Mouse (Mus musculus) right cerebral cortex, adult 2 months (tissue): ENCODE measurements around the gene Shank2.

Experiments used
- DNase-seq, 2 experiments: peaks; one replicate each; pipeline ENCODE4 v3.0.0; 2021 to 2022; ENCODE audit warnings: low spot score in 2 of 2

Shank2 gene

DNA sequence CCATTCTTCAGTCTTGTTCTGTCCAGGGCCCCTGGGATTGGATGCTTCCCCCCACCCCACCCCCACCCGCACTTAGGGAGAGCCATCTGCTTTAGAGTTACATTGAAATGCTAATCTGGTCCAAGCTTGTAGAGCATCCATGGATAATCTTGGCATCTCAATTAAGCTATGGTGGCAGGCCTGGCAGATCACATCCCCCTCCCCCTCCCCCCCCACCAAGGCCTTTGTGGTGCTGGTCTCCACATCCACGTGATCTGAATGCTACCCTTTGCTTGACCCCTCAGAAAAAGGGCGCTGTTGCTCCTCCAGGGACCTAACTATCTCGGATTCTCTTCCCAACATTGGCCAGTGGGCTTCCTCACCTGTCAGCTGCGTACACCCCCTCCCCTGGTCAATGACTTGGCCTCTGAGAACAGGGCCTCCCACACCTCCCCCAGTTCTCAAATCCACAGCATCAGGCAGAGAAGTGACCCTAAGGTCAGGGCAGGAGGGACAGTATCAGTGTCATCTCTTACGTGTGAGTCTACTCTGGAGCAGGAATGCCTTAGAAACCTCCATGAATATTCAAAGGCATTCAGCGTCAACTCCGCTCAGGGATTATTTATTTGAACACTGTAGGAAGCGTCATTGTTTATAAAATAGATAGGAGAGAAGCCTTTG is 104.8 kb downstream of the Shank2 start:
- DNase-seq = no peak

DNA sequence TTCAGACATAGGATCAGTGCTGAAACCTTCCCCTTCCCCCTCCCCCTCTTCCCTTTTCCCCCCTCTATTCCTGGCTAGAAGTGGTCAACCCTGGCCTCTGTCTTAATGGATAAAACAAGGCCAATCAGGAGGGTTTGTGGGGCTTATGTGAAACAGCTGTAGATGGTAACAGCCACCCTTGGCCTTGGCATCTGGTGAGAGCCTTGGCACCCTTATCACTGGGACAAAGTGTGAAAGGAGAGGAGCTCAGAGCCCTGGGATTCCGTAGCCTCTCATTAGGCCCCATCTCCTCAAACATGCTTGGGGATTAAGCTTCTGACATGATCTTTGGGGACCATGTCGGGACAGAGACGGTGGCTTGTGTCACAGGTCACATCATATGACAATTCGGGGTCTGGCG is 106.4 kb downstream of the Shank2 start:
- DNase-seq = no peak

DNA sequence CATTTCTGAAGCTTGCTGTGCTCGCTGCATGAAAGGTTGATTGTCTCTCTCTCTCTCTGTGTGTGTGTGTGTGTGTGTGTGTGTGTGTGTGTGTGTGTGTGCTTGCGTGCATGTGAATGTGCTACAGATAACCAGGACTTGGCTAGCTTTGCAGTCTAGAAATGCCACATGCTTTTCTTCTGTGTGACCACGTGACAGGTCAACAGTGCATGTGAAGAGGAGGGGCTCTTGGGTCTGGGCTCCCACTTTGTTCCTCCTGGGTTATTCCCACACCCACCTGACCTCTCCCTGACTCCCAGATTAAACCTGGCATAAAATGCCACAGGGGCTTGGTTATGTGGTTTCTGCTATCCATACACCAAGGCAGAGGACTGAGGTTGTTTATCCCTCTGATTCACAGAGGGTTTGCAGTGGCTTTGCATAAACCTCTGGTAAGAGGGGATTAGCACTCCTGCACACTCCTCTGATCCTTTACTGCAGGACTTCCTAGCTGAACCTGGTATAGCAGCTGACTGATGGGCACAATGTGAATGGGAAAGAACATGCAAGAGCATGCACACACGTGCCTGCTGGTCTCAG is 109.4 kb downstream of the Shank2 start:
- DNase-seq = no peak

DNA sequence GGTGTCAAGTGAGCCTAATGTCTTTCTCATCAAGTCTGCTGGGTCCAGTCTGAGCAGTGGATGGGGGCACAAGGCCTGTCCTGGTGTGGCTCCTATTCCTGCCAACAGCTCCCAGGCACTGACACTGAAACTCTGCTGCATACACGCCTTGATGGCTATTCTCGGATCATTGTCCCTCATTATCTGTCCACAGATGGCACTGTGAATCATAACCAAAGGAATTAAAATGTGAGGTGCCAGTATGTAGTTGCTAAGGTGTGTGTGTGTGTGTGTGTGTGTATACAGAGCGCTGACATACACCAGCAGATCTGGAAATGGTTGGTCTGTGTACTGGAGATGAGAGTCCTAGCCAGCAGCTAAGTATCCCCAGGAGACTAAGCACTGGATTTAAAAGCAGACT is 110.3 kb downstream of the Shank2 start:
- no peak for DNase-seq

DNA sequence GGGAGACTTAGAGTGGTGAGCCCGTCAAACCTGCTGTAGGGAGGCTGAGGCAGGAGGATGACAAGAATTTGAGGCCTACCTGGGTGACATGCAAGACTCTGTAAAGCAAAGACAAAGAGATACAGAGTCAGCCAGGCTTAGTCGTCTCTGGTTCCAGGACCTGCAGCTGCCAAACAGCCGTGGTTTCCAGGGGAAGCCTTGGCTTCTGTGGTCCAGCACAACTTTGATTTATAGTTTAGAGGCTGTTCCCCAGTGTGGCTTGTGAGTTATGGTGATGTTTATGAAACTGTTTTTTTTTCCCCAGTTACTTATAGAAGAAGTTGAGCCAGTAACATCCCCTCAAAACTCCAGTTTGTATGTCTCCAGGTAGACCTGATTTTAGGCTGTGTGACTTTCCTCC is 112.5 kb downstream of the Shank2 start:
- no peak for DNase-seq

DNA sequence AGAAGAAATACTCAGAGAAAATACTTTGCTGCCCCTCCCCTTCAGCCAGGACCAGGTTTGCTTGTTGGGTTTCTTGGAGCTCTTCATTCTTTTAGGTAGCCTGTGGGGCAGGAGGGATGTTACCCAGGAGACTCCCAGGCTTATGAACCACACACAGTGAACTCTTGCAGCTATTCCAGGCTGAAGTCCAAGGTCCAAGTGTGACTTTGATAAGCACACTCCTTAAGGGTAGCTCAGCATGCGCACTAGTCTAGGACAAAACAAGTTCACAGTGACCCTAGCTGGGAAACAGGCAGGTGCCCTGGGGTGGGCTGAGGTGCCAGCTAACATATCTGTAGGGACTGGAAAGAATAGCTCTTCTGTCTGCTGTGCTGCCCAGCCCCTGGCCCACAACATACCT is 117.8 kb downstream of the Shank2 start:
- no peak for DNase-seq

DNA sequence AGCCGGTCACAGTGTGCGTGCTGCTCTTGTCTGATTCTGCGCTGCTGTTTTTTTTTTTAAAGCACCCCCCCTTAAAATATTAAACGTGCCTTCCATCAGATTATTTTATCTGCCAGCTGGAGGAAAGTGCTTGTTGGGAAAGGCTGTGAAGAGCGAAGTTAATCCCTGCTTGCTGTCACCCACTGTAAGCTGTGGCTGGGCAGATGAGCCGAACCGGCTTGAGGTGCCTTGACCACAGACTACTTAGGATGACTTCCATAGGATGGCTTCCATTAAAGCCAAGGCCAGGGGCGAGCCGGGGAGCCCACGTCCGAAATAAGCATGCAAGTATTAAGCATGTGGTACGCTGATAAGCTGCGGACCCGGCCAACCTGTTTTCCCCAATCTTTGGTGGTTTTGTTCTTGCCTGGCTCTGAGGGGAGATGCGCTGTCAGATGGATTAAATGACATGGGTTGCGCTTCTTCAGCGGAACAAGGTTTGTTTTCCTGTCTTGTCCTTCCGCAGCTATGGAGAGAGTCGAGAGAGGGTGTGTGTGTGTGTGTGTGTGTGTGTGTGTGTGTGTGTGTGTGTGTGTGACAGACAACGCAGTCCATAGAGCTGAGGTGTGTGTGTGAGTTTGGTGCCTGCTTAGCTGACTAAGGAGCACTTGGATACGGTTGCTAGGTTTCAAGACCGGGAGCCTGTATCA is 131.1 kb downstream of the Shank2 start:
- peak; percentile 59 to 61 for DNase-seq

DNA sequence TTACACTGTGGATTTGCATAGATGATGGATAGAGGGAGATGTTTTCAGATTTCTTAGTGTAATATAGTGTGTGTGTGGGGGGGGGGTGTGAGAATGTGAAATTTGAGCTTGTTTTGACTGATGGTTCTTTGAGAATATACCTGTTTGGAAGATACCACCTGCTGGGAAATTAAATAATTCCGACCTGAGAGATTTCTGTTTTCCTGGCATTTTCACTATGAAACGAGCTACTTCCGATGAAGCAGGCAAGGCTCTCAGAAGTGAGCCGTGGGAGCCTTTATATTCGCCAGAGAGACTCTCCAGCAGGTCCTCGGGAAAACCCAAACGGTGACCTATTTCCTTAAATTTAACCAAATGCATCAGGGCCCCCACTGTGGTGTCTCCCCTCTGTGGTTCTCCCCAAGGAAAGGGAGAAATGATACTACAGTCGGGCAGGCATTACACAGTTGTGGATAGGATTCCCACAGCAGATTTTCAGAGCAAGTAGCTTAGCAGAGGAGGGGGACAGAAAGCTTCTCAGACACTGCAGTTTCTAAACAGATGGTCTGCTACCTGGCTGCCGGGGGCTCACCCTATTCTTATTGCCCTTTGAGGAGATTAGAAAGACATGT is 131.8 kb downstream of the Shank2 start:
- peak in 1 of 2 experiments; percentile 39 for DNase-seq

DNA sequence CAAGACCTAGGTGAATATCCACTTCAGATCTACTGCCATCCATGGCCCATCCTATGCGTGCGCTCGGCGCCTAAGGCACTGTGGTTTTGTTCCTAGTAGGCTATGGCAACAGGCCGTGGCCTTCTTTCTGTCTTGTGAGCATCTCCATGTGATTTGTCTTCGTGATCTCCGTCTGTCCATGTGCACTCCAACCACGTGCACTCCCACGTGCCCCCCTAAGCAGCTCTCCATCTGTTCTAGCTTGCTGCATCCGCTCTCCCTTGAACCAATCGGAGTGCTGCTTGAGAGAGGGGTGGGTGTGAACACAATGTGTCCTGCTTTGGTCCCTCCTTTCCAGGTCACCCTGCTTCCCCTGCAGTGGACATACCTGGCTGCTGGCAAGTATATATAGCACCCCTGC is 133.0 kb downstream of the Shank2 start:
- DNase-seq = peak; percentile 35 to 57

DNA sequence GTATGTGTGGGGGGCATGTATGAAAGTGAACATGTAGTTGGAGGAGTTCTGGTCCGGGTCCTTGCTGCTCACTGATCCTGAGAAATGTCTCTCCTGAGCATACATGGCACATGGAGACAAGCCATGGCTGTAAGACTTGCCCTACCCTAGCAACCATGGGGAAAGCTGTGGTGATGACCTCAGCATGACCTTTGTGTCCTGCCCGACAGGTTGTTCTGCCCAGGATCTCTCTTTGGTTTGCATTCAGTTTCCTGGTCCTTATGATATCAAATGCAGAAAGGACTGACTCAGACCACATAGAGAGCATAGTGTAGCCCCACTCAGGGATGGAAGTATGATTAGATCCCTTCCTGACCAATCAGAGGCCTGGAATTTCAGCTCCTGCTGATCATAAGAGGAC is 136.1 kb downstream of the Shank2 start:
- DNase-seq = no peak

DNA sequence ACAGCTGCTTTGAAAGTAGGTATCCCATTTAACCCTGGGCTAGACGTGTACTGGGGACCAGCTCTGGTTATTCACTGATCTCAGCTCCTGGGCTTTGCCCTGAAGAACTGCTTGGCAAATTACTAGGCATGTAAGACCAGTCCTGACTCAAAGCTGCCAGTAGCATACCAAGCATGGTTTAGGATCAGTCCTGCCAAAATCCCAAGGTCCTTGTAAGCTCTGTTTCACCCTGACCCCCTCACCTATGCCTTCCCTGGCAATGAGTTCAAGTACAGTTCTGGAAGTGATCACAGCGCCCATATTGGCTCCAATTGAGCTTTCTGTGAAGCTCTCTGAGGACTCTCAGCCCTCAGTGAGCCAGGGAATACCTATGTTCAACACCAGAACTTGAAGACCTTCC is 136.7 kb downstream of the Shank2 start:
- no peak for DNase-seq

DNA sequence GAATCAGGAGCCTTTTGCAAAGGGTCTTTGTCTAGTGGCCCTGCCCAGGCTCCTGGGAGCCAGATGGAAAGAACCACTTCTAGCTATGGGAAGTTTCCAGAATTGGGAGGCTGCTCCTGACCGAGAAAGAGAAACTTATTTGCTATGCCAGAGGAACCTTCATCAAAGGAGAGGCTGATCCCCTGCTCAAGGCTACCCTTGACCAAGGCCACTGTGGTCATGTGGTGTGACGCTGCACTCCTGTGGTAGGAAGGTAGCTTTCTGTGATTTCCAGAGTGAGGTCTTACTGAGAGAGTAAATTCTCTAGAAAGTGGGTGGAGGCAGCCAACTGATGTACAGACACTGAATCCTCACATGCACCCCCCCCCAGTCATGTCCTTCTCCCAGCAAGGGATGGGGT is 138.0 kb downstream of the Shank2 start:
- DNase-seq = no peak

DNA sequence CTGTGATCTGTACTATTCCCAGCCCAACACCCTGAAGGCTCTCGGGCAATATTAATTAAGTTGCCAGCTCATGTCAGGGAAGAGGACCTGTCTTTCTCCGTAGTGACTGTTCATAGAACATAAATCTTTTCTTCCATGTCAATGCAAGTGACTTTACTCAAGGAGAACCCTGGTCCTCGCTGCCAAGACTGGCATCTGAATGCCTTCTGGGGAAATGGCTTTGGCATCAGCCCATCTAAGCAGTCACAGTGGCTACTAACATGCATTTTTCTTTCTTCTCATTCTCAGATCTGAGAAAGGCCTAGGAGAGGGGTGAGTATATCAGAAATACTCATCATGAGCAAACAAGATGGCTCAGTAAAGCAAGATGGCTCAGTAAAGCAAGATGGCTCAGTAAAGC is 138.7 kb downstream of the Shank2 start:
- no peak for DNase-seq

DNA sequence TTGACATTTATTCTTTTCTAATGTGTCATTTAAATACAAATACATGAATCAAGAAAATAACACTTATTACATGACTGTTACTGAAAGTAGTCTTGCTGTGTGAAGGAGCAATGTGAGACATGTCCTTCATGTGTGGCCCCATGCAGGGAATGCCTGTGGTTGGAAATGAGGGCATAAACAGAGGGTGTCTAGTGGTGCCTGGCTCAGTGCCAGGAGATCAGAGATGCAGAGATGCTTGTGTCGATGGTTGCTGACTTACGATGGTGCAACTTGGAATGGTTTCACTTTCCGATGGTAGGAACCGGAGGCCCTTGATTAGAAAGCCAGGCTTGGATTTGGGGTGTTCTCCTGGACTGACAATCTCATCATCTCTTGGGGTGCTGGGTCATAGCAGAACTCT is 140.3 kb downstream of the Shank2 start:
- DNase-seq = no peak

DNA sequence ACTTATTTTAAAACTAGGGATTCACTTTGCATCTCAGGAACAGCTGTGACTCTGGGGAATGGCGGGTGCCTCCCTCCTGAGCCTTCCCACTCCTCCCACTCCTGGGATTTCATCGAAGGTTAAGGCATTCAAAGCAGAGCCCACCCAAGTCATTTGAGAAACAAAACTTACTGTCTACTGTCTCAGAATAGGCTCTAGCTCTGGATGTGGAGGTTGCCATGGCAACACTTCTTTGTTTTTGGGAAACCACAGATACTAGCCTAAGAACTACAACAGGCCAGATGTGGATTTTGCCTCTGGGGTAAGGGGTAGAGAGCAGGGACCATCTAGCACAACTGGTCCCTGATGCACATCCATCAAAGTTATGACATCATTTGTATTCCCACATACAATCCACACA is 142.2 kb downstream of the Shank2 start:
- peak in 1 of 2 experiments; percentile 35 for DNase-seq

DNA sequence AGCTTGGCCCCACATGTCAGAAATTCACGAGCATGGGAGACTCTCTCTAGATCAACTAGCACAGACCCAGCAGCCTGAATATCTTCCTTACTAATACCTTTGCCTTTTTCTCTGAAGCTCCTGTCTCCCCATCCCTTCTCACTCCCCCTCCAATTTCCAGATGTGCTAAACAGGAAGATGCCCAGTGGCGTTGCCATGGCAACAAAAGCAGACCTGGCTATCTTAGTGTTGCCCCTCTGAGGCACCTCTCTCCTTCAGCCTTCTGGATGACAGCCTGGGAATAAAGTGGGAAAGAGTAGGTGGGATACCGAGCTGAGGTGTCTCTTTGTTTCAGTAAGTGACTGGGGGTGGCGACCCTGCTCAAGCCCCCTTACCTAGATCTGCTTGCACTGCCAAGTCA is 146.4 kb downstream of the Shank2 start:
- DNase-seq = no peak

DNA sequence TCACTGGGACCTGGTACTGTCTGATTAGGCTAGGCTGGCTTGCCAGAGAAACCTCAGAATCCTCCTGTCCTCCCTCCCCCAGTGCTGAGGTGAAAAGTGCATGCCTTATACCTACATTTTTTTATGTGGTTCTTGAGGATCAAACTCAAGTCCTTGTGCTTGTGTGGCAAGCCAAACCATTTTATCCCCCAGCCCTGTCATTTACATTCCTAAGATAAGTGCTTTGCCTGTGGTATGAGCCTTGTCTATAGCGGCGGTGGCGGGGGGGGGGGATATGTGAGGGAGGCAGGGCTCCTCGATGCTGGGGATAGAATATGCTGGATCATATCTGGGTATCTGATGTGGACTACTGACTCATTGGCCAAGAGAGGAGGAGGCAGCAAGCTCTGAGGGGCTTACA is 151.4 kb downstream of the Shank2 start:
- no peak for DNase-seq

DNA sequence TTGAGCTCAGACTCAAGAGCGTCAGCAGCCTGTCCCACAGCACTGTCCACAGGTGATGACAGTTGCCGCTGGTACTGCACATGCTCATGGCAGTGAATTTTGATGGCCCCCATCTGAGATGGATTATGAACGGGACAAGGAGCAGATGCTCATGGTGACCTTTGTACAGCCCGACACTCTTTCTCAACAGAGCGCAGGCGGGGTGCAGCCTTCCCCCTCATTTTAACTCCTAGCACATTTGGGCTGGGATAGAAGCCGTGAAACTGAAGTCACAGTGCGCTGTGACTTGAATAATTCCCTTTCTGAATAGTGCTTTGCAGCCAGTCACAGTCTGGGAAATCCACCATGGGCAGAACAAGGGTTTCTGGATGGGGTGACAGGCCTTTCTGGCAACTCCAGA is 152.0 kb downstream of the Shank2 start:
- DNase-seq = no peak

DNA sequence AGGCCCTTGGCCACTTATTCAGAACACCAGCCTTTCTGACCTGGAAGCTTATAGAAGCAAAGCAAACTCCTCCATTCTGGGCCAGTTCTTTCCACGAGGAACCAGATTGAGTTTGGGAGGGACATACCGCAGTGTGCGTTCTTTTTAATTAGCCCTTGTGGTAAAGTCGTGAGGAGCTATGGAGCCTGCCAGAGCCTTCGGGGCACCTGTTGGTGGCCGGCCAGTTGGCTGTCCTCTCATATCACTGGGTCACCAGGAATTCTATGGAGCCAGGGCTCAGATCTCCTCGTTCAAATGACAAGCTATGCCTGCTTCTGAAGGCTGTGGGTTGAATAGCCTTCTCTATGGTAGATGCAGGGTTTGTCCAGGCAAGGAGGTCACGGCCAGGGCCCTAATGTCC is 156.2 kb downstream of the Shank2 start:
- no peak for DNase-seq

DNA sequence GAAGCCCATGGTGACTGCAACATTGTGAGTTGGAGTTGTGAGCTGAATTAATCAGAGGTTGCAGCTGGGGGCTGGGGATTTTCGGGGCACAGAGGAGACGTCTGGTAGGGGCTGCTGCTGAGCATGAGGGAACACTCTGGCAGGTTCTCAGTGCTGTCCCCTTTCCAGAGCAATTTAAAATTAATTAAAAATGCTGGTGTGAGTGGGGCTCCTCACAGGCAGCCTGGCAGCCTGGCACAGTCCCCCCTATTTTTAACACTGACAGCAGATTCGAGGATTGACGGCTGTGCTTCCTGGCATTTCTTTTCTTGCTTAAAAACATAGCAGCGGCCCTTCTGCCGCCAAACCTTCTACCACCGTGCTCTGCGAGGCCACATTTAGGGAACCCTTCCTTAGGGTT is 157.8 kb downstream of the Shank2 start:
- no peak for DNase-seq

DNA sequence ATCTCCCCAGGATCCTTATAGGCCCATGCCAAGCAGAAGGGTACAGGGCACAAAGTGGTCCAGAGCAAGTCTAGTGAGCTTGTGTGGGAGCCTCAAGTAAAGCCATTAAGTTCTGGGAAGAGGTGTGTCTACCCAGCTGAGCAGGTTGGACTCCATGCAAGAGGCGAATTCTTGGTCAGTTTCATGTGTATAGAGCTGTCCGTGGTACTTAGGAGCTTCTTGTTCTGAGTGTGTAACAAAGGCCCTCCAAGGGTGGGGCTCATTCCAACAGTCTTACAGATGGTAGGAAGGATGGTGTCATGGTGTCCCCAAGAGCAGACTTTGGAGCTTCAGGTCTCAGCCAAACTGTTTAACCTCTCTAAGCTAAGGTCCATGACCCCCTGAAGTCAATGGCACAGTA is 158.3 kb downstream of the Shank2 start:
- DNase-seq = no peak

DNA sequence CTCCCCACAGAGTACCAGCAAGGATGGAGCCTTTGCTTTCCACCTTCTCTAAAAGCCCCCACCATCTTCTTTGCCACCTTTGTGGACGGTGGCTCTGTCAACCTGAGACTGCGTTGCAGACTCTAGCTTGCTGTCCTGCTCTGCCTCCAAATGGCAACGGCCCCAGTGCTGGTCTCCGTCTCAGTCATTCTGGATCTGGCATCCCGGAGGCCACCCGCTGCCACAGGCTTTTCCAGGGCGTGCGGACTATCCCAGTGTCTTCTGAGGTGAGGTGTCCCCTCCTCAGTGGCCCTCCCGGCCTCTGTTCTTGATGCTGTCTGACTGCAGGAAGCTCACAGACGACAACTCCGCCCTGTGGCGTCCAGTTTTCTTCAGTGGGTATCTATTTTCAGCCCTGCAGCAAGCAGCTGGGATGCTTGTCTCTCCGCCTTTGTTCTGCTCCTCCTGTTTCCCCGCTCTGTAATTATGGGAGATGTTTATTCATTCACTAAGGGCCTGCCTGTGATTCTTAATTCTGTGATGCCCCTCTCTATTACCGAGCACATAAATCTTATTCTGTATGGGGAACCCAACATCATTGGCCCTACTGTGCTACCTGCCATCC is 159.0 kb downstream of the Shank2 start:
- DNase-seq = no peak

DNA sequence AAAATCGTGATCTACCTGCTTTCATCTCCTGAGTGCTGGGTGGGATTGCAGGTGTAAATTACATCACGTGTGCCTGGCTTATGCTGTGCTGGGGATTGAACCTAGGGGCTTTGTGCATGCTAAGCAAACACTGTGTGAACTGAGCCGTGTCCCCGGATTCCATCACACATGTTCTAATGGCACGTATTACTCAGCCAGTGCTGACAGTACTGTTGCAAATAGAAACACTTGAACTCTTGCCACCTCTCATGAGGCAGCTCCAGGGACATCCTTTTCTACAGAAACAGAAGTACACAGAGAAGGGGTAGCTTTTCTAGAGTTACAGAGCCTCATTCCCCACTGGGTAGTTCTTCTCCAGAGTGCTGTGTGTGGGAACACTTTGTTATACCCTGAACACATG is 168.5 kb downstream of the Shank2 start:
- no peak for DNase-seq
